Mouse (Mus musculus) MEL-GATA-1-ER (cell line): Measurements from ENCODE around the gene Lamb1.

Source experiments
- DNase-seq: peaks from one replicate; pipeline ENCODE4 v3.0.0-alpha.2; 2012; ENCODE audit warnings: low read depth; ENCODE audit errors: extremely low read depth

Lamb1 gene

GRCm38 (mm10) chr12:31265005-31265721 is at the start of gene Lamb1:
Gene Lamb1, plus strand, starts transcription at chr12:31265234.
- no peak for DNase-seq

DNA sequence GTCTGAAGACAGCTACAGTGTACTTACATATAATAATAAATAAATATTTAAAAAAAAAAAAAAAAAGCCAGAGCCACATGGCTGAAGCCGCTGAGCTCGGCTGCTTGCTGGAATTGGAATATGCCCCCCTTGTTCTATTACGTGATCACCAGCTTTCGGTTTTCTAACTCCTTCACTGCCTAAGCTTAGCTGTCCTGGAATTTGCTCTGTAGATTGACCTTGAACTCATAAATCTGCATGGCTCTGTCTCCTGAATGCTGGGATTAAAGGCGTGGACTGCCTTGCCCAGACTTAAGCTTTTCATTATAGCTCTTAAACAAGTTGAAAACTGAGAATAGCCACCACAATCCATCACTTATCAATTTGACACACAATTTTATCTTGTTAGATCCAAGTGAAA is 47.8 kb upstream of the Lamb1 start:
- DNase-seq: no peak

GRCm38 (mm10) chr12:31218774-31219173 is 46.3 kb upstream of the Lamb1 start:
- no peak for DNase-seq

GRCm38 (mm10) chr12:31221522-31221921 is 43.5 kb upstream of the Lamb1 start:
- no peak for DNase-seq

DNA sequence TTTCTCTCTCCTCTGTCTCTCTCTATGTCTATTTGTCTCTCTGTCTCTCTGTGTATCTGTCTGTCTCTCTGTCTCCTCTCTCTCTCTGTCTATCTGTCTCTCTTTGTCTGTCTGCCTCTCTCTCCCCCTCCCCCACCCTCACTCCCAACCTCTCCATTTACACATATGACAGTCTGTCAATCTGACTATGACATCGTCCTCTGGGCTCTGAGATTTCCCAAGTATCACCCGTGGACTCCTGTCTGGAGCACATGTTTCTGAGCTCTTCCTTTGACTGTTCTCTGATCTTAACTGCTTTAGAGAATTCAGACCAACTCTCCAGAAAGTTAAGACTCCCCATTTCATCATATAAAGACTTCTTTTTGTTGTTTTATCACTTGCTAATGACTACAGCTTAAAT is 42.8 kb upstream of the Lamb1 start:
- DNase-seq: no peak

GRCm38 (mm10) chr12:31222741-31223140 is 42.3 kb upstream of the Lamb1 start:
- DNase-seq: no peak

DNA sequence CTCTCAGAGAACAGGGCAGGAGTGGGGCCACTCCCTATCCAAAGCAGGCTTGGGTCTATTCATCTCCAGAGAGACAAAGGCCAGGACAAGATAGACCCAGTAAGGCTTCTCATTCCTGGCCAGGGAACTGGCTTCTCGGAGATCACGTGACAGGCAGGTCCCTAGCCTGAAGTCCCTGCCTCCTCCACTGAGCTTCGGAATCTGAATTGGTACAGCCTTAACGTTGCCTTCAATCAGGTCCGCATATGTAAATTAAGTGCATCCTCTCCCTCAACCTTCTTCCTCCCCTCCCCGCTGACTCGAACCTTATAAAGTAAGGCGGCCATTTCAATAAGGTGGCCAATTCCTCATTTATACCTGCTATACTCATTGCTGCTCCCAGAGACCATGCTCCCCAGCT is 39.6 kb upstream of the Lamb1 start:
- DNase-seq: no peak

- DNase-seq: no peak
Observed at GRCm38 (mm10) chr12:31227167-31227566, 37.9 kb upstream of the Lamb1 start.

GRCm38 (mm10) chr12:31228878-31229277 is 36.2 kb upstream of the Lamb1 start:
- no peak for DNase-seq

DNA sequence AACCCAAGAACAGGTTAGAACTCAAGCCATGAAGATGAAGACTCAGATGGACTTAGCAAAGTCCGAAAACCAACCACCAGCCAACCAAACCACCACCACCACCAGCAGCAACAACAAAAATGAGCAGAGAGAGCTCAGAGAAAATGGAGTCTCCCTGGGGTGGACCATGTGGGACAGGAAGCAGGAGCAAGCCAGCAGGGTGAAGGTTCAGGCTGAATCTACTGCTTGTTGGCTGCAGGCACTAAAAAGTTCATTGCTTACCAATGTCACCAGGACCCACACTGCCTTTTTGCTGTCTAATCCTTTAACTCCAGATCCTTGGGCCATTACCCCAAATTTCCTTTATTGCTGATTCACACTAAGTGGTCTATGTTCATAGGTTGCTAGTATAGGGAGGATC is 32.4 kb upstream of the Lamb1 start:
- DNase-seq: no peak

DNA sequence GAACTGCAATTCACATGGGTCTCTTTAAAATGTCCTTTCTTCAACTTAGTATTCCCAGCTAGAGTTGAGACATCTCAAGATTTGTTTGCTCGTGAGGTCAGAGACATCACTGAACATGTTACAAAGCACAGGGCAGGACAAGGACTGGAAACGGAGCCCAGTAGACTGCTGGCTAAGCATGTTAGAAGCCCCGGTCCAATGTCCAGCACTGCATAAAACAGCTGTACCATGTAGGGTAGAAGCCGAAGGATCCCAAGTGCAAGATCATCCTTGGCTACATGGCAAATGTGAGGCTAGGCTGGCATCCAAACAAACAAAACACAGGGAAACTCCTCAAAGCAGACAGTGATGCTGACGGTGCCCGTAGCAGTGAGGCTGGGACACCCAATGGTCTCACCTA is 30.0 kb upstream of the Lamb1 start:
- DNase-seq: no peak

GRCm38 (mm10) chr12:31236861-31237595 is 28.0 kb upstream of the Lamb1 start:
- no peak for DNase-seq

GRCm38 (mm10) chr12:31239031-31239583 is 25.9 kb upstream of the Lamb1 start:
- DNase-seq: no peak

DNA sequence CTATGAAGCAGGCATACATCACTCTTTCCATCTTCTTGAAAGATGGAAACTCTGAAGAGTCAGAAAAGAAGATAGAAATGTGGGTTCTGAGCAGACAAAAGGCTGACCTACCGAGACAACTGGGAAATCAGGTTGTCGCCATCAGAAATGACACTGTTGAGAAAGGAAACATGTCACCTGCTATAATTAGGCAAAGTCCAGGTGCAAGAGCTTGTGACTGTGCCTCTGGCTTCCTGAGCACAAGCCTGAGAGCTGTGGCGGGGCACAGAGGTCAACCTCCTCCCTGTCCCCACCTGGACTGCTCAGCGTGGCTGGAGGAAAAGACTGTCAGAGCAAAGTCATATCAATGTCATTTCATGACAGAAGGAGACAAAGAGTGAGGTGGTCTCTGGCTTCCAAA is 25.2 kb upstream of the Lamb1 start:
- no peak for DNase-seq

DNA sequence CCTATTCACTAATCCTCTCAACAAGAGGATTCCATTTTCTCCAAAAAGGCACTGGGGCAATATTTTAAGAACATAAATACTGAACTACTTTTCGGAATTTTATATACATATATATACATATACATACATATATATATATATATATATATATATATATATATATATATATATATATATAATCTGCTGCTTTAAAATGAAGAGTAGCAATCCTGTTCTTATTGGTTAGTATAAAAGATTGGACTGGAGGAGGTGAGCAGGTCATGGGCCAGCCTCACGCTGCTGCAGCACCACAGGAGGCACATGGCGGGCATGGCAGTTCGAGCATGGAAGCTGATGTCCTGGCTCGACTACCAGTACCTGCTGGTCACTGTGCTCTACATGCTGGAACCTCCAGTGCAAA is 24.6 kb upstream of the Lamb1 start, which contains the start of gene Gm6993:
Gene Gm6993 (plus strand): TSS at position 301 of the 400 bp plus-strand sequence.
- no peak for DNase-seq

DNA sequence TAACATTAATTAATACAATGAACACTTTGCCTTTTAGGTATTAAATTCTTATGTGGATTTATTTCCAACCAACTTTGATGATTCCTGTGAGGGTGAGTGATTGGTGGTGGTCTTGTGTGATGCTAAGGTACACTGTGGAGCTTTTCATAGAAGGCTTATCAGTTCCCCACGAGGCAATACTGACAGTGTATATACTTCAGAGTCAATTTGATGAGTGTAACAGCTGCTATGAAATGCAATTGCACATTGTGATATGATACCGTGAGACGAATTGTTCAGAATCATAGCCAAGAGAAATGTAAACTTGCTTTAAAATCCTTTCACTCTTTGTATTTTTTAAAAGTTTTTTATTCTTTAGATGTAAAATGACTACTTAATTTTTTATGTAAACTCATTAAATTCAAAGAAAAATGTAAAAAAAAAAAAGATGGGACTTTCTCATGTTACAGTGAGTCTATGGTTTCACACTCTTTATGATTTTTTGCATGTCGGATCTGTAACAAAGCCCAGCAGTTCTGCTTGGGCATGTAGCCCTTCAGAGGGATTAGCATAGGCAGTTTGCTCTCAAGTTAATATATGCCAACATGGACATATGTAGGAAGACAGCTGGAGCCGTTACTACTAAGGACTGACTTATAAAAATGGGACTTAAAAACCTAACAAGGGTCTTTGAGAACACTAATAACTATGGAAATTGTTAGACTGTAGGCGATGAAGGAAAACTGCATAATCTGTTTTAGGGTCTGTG is 23.3 kb upstream of the Lamb1 start:
- DNase-seq: no peak

- no peak for DNase-seq
Observed at GRCm38 (mm10) chr12:31244001-31244400, 21.0 kb upstream of the Lamb1 start.

DNA sequence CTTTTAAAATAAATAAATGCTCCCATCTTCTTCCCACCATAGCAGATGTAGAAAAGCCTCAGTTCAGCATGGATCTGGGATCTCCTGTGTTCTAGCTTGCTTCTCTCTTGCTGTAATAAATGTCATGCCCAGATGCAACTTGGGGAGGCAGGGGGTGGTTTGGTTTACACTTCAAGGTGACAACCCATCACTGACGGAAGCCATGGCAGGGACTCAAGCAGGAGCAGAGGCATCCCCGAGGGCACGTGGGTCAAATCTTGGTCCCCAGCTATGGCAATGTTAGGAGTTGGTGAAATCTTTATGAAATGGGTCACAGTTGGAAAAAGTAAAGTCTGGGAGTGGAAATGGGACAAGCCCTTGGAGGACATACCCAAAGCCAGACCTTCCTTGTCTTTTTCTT is 20.3 kb upstream of the Lamb1 start:
- no peak for DNase-seq

DNA sequence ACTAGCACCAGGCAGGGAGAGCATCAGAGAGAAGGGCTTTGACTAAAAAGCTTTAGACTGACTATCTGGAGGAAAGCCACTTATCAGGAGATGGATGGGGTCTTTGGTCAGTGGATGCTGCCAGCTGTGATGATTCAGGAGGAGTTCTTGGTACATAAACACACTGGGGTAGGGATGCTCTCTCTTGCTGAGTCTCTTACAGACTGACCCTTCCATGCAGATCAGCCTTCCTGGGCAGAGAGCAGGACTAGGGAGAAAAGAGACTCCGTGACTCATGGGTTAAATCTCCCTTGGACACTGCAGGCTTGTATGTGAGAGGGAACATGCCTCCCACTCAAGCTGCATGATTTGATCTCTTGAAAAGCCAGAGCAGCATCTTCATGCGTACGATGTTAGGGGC is 18.9 kb upstream of the Lamb1 start:
- no peak for DNase-seq

DNA sequence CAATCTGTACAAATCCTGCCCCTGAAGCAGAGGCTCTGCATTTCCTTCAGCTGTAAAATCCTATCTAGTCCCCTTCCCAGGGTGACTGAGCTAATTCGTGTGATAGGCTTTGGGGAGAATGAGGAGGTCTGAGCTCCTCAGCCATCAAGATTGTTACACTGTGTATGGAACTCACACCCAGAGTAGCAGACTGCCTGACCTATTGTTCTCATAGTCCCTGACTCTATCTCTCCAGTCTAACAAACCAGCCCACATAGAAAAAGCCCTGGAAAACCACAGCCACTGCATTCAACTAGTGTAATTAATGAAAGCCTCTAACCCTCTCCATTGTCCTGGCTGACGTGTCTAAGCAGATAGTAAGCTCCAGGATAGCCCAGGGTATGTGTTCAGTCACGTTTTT is 18.4 kb upstream of the Lamb1 start:
- no peak for DNase-seq

DNA sequence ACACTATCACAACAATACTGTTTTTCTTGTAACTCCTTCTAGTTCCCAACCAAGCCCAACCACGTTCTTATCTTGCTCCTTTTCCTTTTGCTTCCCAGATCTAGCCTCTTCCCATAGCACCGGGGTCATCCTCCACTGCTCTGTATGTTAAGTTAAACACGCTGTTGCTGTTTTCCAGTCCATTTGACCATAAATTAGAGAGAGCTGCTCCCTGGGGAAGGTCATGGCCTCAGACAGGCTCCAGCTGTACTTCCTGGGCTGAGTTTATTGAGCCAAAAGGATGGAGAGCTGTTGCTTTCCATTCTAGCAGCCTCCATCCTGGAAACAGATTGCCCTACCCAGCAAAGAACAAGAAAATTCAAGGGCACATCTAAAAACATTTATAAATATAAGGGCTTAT is 16.9 kb upstream of the Lamb1 start:
- DNase-seq: no peak

GRCm38 (mm10) chr12:31248681-31249080 is 16.4 kb upstream of the Lamb1 start:
- no peak for DNase-seq
